Mouse (Mus musculus) heart, embryonic 15.5 days (tissue): ENCODE measurements around the gene Def6. TPM values are rescaled to one million over a fixed set of nuclear protein-coding genes. Genes with fewer than 3 reads are reported as not detected.
"Not testable (repeated sequence)": the region's sequence is repeated elsewhere in the genome, so short reads cannot be mapped to it uniquely, and the experiment has no call there.

ENCODE experiments used
- ATAC-seq: fragments of 200-750 bp; cut with Nextera tagmentation; replicated peaks from 2 replicates; pipeline ENCODE4 v1.8.0; 2017; ENCODE audit warnings: low read depth, moderate TSS enrichment; ENCODE audit not compliant: insufficient number of reproducible peaks, insufficient read depth, low FRiP score
- H3K27ac ChIP-seq: fragments of 300-500 bp; sonication (generic); 2 replicates; pipeline ENCODE4 v1.5.1; 2015; ENCODE audit warnings: mild to moderate bottlenecking, inconsistent platforms
- H3K27me3 ChIP-seq: fragments of 300-500 bp; sonication (generic); 2 replicates; pipeline ENCODE4 v1.6.1; 2015; ENCODE audit warnings: inconsistent platforms
- H3K36me3 ChIP-seq: fragments of 300-500 bp; sonication (generic); 2 replicates; pipeline ENCODE4 v1.6.1; 2015; ENCODE audit warnings: mild to moderate bottlenecking, inconsistent platforms
- H3K4me1 ChIP-seq: fragments of 300-500 bp; sonication (generic); replicated peaks from 2 replicates; pipeline ENCODE4 v1.6.1; 2015; ENCODE audit warnings: inconsistent platforms
- H3K4me2 ChIP-seq: fragments of 300-500 bp; sonication (generic); 2 replicates; pipeline ENCODE4 v1.6.1; 2015; ENCODE audit warnings: inconsistent platforms, mild to moderate bottlenecking, moderate library complexity
- H3K4me3 ChIP-seq: fragments of 300-500 bp; sonication (generic); 2 replicates; pipeline ENCODE4 v1.5.1; 2015; ENCODE audit warnings: mild to moderate bottlenecking, inconsistent platforms
- H3K9ac ChIP-seq: fragments of 300-500 bp; sonication (generic); 2 replicates; pipeline ENCODE4 v1.6.1; 2015; ENCODE audit warnings: mild to moderate bottlenecking, inconsistent platforms
- H3K9me3 ChIP-seq: fragments of 300-500 bp; sonication (generic); replicated peaks from 2 replicates; pipeline ENCODE4 v1.6.1; 2016; ENCODE audit warnings: inconsistent platforms
- WGBS: fragments of 180-500 bp; shearing (Covaris S2); methylation state at CpG from one replicate; pipeline ENCODE4 v1.1.7; 2015; ENCODE audit warnings: mixed read lengths; 5-methylcytosine and 5-hydroxymethylcytosine counted together
- polyA plus RNA-seq: library from polyadenylated mRNA; unstranded; fragments of >200 nt; fragmentation: Nextera tagmentation; extraction: Ambion mirVana; gene quantifications from 2 replicates; pipeline ENCODE4 v1.2.1, GENCODE M21; 2015

Def6 gene
- polyA plus RNA-seq, 1 experiment from 2014 or later = 4.2 TPM

DNA sequence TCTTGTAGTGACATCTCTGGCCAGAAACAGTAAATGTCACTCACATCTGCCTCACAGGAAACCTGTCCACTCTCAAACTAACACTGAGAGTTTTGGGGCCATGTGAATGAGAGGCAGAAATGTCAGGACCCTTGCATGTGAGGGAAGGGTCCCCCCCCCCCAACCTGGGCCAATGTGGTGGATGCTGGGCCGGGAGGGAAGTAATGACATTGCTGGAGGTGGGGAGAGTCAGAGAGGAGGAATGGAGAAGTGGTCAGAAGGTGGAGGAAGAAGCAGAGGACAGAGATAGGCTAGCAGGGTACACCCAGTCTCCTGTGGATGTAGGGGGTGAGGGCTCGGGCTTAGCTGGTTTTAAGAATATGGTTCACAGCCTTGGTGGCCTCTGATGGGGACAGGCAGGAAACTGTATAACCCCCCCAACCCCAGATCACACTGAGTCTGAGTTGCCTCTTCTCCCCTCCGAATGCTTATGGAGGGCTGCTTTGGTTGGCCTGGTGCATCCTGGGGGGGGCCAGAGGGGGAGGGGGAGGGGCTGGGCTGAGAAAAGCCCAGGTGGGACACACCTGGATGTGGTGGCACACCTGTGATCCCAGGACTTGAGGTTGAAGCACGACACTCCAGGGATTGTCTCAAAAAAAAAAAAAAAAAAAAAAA lies 2.0 kb downstream of the Def6 start:
- no peak for ATAC-seq
- WGBS = 56% methylated on average over 4 of the region's 4 CpGs
- peaks cover 20% of the 10 kb centered on the region for H3K4me1 ChIP-seq
- H3K27me3 ChIP-seq = no peaks in the 10 kb centered on the region
- H3K36me3 ChIP-seq = no peaks in the 10 kb centered on the region
- H3K9me3 ChIP-seq = no peaks in the 10 kb centered on the region
- no peak overlapping the region; the same call in 1 of the 2 replicates for H3K9ac ChIP-seq
- H3K4me3 ChIP-seq = peak overlapping the region; percentile 49; the same call in 1 of the 2 replicates
- H3K27ac ChIP-seq = no peak overlapping the region
- peak overlapping the region; percentile 15; the same call in 1 of the 2 replicates for H3K4me2 ChIP-seq

DNA sequence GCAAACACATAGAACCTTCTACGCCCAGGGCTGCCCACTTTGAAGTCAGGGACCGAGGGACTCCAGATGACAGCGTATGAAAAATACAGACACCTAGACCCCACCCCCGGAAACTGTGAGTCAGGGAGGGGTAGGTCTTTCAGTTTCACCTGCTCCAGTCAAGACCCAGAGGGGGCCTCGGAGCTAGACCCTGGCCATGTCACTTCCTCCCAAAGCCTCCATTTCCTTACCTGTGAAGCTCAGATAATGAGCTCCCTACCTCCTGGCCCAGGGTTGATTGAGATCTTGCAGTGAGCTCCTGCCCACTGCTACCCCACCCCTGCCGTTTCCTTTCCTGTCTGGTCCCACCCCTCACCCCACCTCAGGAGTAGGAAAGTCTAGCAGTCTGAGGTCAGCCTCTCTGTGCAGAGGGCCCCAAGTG lies 4.4 kb downstream of the Def6 start:
- no peak for ATAC-seq
- no peak overlapping the region for H3K9ac ChIP-seq
- no peaks in the 10 kb centered on the region for H3K9me3 ChIP-seq
- H3K27me3 ChIP-seq = peaks cover 2% of the 10 kb centered on the region; the same call in 1 of the 2 replicates
- H3K27ac ChIP-seq = no peak overlapping the region
- H3K4me3 ChIP-seq = no peak overlapping the region
- no peak overlapping the region for H3K4me2 ChIP-seq
- 67% methylated on average over 6 of the region's 6 CpGs for WGBS
- H3K36me3 ChIP-seq = no peaks in the 10 kb centered on the region
- peaks cover 13% of the 10 kb centered on the region for H3K4me1 ChIP-seq

GRCm38 (mm10) chr17:28212391-28212790 lies 4.8 kb downstream of the Def6 start:
- H3K9ac ChIP-seq = no peak overlapping the region

GRCm38 (mm10) chr17:28213236-28213635 lies 5.7 kb downstream of the Def6 start:
- H3K4me2 ChIP-seq = no peak overlapping the region
- peaks cover 8% of the 10 kb centered on the region; the same call in 1 of the 2 replicates for H3K27me3 ChIP-seq
- WGBS = 25% methylated on average over 4 of the region's 4 CpGs
- H3K36me3 ChIP-seq = no peaks in the 10 kb centered on the region
- H3K4me3 ChIP-seq = no peak overlapping the region
- ATAC-seq = no peak
- H3K27ac ChIP-seq = no peak overlapping the region
- H3K9ac ChIP-seq = no peak overlapping the region
- H3K4me1 ChIP-seq = peaks cover 5% of the 10 kb centered on the region; the same call in 1 of the 2 replicates
- H3K9me3 ChIP-seq = no peaks in the 10 kb centered on the region

More at GRCm38 (mm10) chr17:28212391-28212790, 4.8 kb downstream of the Def6 start:
- no peak for ATAC-seq
- Histone ChIP-seq H3K4me3 (no peak overlapping the region), H3K36me3 (no peaks in the 10 kb centered on the region), H3K4me2 (no peak overlapping the region), H3K4me1 (peaks cover 8% of the 10 kb centered on the region), H3K27ac (no peak overlapping the region), H3K9me3 (no peaks in the 10 kb centered on the region), H3K27me3 (peaks cover 6% of the 10 kb centered on the region; the same call in 1 of the 2 replicates)
- WGBS = 68% methylated on average over 9 of the region's 9 CpGs

DNA sequence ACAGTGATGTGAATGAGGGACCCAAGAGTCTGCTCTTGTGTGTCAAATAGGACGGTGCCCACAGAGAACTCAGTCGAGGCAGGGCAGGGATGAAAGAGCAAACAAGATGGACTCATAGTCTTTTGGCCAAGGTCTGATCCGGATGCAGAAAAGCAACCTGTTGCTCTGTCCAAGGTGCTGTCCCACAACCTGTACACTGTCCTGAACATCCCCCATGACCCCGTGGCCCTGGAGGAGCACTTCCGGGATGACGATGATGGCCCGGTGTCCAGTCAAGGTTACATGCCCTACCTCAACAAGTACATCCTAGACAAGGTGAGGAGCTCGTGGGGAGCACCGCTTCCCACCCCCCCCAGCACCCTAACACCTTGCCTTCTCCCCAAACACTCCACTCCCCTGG lies 9.2 kb downstream of the Def6 start:
- H3K4me2 ChIP-seq = no peak overlapping the region
- 85% methylated on average over 9 of the region's 9 CpGs for WGBS
- H3K36me3 ChIP-seq = no peaks in the 10 kb centered on the region
- no peaks in the 10 kb centered on the region for H3K9me3 ChIP-seq
- H3K4me1 ChIP-seq = peaks cover 7% of the 10 kb centered on the region; the same call in 1 of the 2 replicates
- H3K27me3 ChIP-seq = peaks cover 8% of the 10 kb centered on the region; the same call in 1 of the 2 replicates
- ATAC-seq = no peak
- H3K4me3 ChIP-seq = no peak overlapping the region
- H3K27ac ChIP-seq = no peak overlapping the region
- no peak overlapping the region for H3K9ac ChIP-seq

DNA sequence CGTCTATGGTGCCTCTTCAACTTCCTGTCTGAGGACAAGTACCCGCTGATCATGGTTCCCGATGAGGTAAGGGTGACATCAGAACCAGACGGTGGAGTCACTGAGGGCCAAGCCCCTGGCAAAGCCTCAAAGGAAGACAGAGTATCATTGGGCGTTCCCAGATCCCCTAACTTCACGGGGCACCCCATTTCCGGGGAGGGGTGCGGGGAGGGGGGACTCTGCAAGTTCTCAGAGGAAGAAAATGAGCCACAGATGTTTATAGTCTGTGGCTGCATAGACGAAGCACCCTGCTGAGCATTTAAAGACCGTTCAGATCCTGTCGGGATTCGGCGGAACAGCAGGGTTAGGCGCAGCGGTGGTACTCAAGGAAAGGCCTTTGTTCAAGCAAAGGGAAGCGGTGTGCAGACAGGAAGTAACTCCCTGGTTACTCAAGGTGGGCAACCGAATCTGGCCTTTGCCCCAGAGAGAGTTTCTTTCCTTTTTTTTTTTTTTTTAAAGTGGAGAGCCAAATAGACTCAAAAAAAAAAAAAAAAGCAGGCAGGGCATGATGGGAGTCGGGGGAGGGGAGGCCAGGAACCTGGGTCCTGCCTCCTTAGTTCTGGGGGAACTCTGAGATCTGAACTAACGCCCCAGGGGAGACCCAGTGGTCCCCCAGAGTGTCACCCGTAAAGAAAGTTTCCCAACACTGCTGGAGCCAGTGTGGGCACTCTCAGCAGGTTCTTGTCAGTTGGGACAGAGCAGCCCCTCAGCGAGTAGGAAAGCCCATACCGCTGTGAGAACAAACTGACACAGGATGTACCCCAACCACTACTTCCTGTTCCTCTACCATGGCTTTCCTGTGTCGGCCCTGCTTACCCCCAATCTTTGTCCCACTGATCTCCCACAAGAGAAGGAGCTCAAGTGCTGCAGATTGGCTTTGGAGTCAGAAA lies 10.4 kb downstream of the Def6 start:
- Histone ChIP-seq H3K4me2 (peak overlapping the region; percentile 39), H3K9ac (no peak overlapping the region), H3K4me3 (no peak overlapping the region), H3K4me1 (peaks cover 10% of the 10 kb centered on the region), H3K36me3 (no peaks in the 10 kb centered on the region), H3K27me3 (peaks cover 8% of the 10 kb centered on the region; the same call in 1 of the 2 replicates), H3K9me3 (no peaks in the 10 kb centered on the region), H3K27ac (peak overlapping the region; percentile 43; the same call in 1 of the 2 replicates)
- ATAC-seq = no peak; the same call in 1 of the 2 replicates
- WGBS = 25% methylated on average over 23 of the region's 23 CpGs

DNA sequence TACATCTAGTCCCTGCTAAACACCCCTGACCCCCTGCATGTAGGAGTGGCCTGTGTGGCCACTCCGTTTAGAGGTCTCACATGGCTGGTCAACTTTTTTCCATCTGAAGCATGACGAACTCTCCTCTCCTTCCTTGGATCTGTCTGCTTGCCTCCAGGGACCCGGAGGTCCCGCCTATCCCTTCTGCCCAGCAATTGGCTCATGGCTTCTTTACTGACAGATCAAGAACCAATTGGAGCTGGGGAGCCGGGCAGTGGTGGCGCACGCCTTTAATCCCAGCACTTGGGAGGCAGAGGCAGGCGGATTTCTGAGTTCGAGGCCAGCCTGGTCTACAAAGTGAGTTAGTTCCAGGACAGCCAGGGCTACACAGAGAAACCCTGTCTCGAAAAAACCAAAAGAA lies 14.9 kb downstream of the Def6 start:
- WGBS = 89% methylated on average over 10 of the region's 10 CpGs
- not testable (repeated sequence) for ATAC-seq

DNA sequence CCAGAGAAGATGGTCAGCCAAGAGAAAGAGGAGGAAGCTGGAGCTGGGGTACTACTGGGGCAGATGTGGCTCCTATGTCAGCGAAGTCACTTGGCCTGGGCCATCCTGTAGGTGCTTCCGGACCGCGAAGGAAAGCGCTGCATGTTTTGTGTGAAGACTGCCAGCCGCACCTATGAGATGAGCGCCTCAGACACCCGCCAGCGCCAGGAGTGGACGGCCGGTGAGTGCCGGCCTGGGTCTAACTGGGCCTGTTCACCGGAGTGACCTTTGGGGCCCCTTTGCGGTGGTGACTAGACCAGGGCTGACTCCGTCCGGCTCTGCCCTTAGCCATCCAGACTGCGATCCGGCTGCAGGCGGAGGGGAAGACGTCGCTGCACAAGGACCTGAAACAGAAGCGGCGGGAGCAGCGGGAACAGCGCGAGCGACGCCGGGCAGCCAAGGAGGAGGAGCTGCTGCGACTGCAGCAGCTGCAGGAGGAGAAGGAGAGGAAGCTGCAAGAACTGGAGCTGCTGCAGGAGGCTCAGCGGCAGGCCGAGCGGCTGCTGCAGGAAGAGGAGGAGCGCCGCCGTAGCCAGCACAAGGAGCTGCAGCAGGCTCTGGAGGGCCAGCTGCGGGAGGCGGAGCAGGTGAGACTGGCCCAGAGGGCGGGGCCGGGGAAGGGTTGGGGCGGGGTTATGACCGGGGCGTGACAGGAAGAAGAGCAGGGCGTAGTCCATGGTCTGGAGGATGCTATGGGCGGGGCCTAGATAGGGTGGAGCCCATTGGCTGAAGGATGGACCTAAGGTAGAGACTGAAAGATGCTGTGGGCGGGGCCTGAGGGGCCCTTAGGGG lies 16.2 kb downstream of the Def6 start:
- peak overlapping the region; percentile 95 for H3K4me2 ChIP-seq
- peak; percentile 88 for ATAC-seq
- no peaks in the 10 kb centered on the region for H3K9me3 ChIP-seq
- H3K27ac ChIP-seq = peak overlapping the region; percentile 64
- H3K4me3 ChIP-seq = peak overlapping the region; percentile 60
- peak overlapping the region; percentile 61 for H3K9ac ChIP-seq
- H3K36me3 ChIP-seq = no peaks in the 10 kb centered on the region
- 2% methylated on average over 46 of the region's 46 CpGs for WGBS
- no peaks in the 10 kb centered on the region for H3K27me3 ChIP-seq
- peaks cover 24% of the 10 kb centered on the region for H3K4me1 ChIP-seq

More for the DNA sequence above, 14.9 kb downstream of the Def6 start:
- H3K4me1 ChIP-seq = peaks cover 31% of the 10 kb centered on the region
- not testable (repeated sequence) for H3K27me3 ChIP-seq, H3K9ac ChIP-seq, H3K36me3 ChIP-seq, H3K27ac ChIP-seq, H3K4me2 ChIP-seq, H3K9me3 ChIP-seq, H3K4me3 ChIP-seq

GRCm38 (mm10) chr17:28224615-28225014 lies 17.0 kb downstream of the Def6 start:
- H3K27me3 ChIP-seq = no peaks in the 10 kb centered on the region
- peaks cover 24% of the 10 kb centered on the region for H3K4me1 ChIP-seq
- 83% methylated on average over 10 of the region's 10 CpGs for WGBS
- no peak overlapping the region for H3K4me2 ChIP-seq
- no peak overlapping the region for H3K4me3 ChIP-seq
- no peaks in the 10 kb centered on the region for H3K36me3 ChIP-seq
- no peak overlapping the region for H3K9ac ChIP-seq
- H3K9me3 ChIP-seq = no peaks in the 10 kb centered on the region
- H3K27ac ChIP-seq = no peak overlapping the region
- ATAC-seq = no peak

GRCm38 (mm10) chr17:28226014-28226413 lies 18.4 kb downstream of the Def6 start:
- no peaks in the 10 kb centered on the region for H3K27me3 ChIP-seq
- H3K4me3 ChIP-seq = peak overlapping the region; percentile 26
- H3K4me1 ChIP-seq = peaks cover 24% of the 10 kb centered on the region
- H3K9ac ChIP-seq = peak overlapping the region; percentile 23; the same call in 1 of the 2 replicates
- H3K4me2 ChIP-seq = peak overlapping the region; percentile 66
- 3% methylated on average over 21 of the region's 21 CpGs for WGBS
- H3K27ac ChIP-seq = no peak overlapping the region
- no peaks in the 10 kb centered on the region for H3K9me3 ChIP-seq
- H3K36me3 ChIP-seq = no peaks in the 10 kb centered on the region
- peak; percentile 40 for ATAC-seq
